Mouse (Mus musculus): ENCODE measurements around the gene Nudt4.
"Not testable (repeated sequence)": the region's sequence is repeated elsewhere in the genome, so short reads cannot be mapped to it uniquely, and the experiment has no call there.

Gene Nudt4

GRCm38 (mm10) chr10:95566786-95567185, 2.8 kb upstream of the Nudt4 start:
- DNase-seq: no peak

GRCm38 (mm10) chr10:95565156-95565854, 1.4 kb upstream of the Nudt4 start:
- no peak for DNase-seq

GRCm38 (mm10) chr10:95562859-95563841, 796 bp downstream of the Nudt4 start:
- DNase-seq: peak; percentile 33 to 47

- DNase-seq: no peak
Observed at GRCm38 (mm10) chr10:95562395-95562794, 1.6 kb downstream of the Nudt4 start.

- DNase-seq: no peak
Observed at GRCm38 (mm10) chr10:95561616-95562015, 2.3 kb downstream of the Nudt4 start.

GRCm38 (mm10) chr10:95560394-95560983, 3.5 kb downstream of the Nudt4 start:
- DNase-seq: no peak

- no peak for DNase-seq
Observed at GRCm38 (mm10) chr10:95559426-95559825, 4.5 kb downstream of the Nudt4 start.

GRCm38 (mm10) chr10:95557337-95557828, 6.6 kb downstream of the Nudt4 start:
- DNase-seq: no peak

- DNase-seq: no peak
Observed at GRCm38 (mm10) chr10:95555866-95556265, 8.1 kb downstream of the Nudt4 start.

GRCm38 (mm10) chr10:95552326-95552725, 11.6 kb downstream of the Nudt4 start:
- DNase-seq: no peak

- no peak for DNase-seq
Observed at GRCm38 (mm10) chr10:95551752-95552151, 12.2 kb downstream of the Nudt4 start.

GRCm38 (mm10) chr10:95550506-95550905, 13.4 kb downstream of the Nudt4 start:
- DNase-seq: no peak

- DNase-seq: not testable (repeated sequence)
Observed at GRCm38 (mm10) chr10:95549080-95549479, 14.9 kb downstream of the Nudt4 start.

- no peak for DNase-seq
Observed at GRCm38 (mm10) chr10:95548154-95548826, 15.7 kb downstream of the Nudt4 start.

- DNase-seq: no peak
Observed at GRCm38 (mm10) chr10:95546178-95546577, 17.8 kb downstream of the Nudt4 start.

- DNase-seq: no peak
Observed at GRCm38 (mm10) chr10:95545051-95545450, 18.9 kb downstream of the Nudt4 start.

GRCm38 (mm10) chr10:95544651-95545050, 19.3 kb downstream of the Nudt4 start:
- no peak for DNase-seq

- no peak for DNase-seq
Observed at GRCm38 (mm10) chr10:95544004-95544403, 19.9 kb downstream of the Nudt4 start.

- no peak for DNase-seq
Observed at GRCm38 (mm10) chr10:95543377-95543776, 20.6 kb downstream of the Nudt4 start.

GRCm38 (mm10) chr10:95542916-95543315, 21.0 kb downstream of the Nudt4 start:
- no peak for DNase-seq

GRCm38 (mm10) chr10:95539841-95540240, 24.1 kb downstream of the Nudt4 start:
- DNase-seq: no peak

- no peak for DNase-seq
Observed at GRCm38 (mm10) chr10:95539260-95539659, 24.7 kb downstream of the Nudt4 start.

- DNase-seq: no peak
Observed at GRCm38 (mm10) chr10:95536222-95536541, 27.8 kb downstream of the Nudt4 start.

All from thymus, adult 18-20 months (tissue).